Mouse (Mus musculus): ENCODE results near the gene Zfyve28. TPM values are rescaled to one million over a fixed set of nuclear protein-coding genes. Genes with fewer than 3 reads are reported as not detected.

The Zfyve28 gene
- total and polyA plus RNA-seq, 2 experiments = 0.15 TPM; not detected in 1

- no peak overlapping the region for H3K9ac ChIP-seq (ENCODE audit: low read depth, low read length)
- H3K4me3 ChIP-seq (ENCODE audit: insufficient read depth, low read depth, low read length) = no peak overlapping the region
- no peaks in the 10 kb centered on the region for H3K36me3 ChIP-seq (ENCODE audit: control insufficient read depth, insufficient read depth, low read length)
- no peaks in the 10 kb centered on the region for H3K4me1 ChIP-seq (ENCODE audit: control insufficient read depth, insufficient read depth, low read length)
- 79% methylated on average over 7 of the region's 7 CpGs for WGBS
- TF ChIP-seq POLR2A (IDR thresholded peaks at IDR 0.05; ENCODE audit: extremely low read depth, insufficient read depth, low read length) = no peak
- no peak for TF ChIP-seq CTCF (IDR thresholded peaks at IDR 0.05; ENCODE audit: low read depth, low read length)
- no peak overlapping the region for H3K27ac ChIP-seq (replicated peaks; ENCODE audit: insufficient read depth, low read depth, low read length)
- H3K79me2 ChIP-seq (ENCODE audit: control insufficient read depth, insufficient read depth, low read length) = no peaks in the 10 kb centered on the region
- H3K27me3 ChIP-seq (ENCODE audit: control insufficient read depth, insufficient read depth, low read length) = no peaks in the 10 kb centered on the region
- no peak for DNase-seq (ENCODE audit: extremely low read depth, low read depth, low spot score)
These were observed 12.1 kb downstream of the Zfyve28 start for GRCm38 (mm10) chr5:34276191-34276590.

- TF ChIP-seq CTCF (IDR thresholded peaks at IDR 0.05; ENCODE audit: low read depth, low read length) (no peak), POLR2A (IDR thresholded peaks at IDR 0.05; ENCODE audit: extremely low read depth, insufficient read depth, low read length) (no peak)
- Histone ChIP-seq H3K4me1 (ENCODE audit: control insufficient read depth, insufficient read depth, low read length) (no peaks in the 10 kb centered on the region), H3K27ac (replicated peaks; ENCODE audit: insufficient read depth, low read depth, low read length) (no peak overlapping the region), H3K79me2 (ENCODE audit: control insufficient read depth, insufficient read depth, low read length) (no peaks in the 10 kb centered on the region), H3K36me3 (ENCODE audit: control insufficient read depth, insufficient read depth, low read length) (no peaks in the 10 kb centered on the region), H3K27me3 (ENCODE audit: control insufficient read depth, insufficient read depth, low read length) (no peaks in the 10 kb centered on the region), H3K4me3 (ENCODE audit: insufficient read depth, low read depth, low read length) (no peak overlapping the region), H3K9ac (ENCODE audit: low read depth, low read length) (no peak overlapping the region)
- DNase-seq (ENCODE audit: extremely low read depth, low read depth, low spot score) = no peak
- 85% methylated on average over 10 of the region's 10 CpGs for WGBS
These were observed 13.5 kb downstream of the Zfyve28 start for GRCm38 (mm10) chr5:34274676-34275293.

GRCm38 (mm10) chr5:34274268-34274667 lies 14.0 kb downstream of the Zfyve28 start:
- H3K9ac ChIP-seq (ENCODE audit: low read depth, low read length) = no peak overlapping the region
- no peak overlapping the region for H3K27ac ChIP-seq (replicated peaks; ENCODE audit: insufficient read depth, low read depth, low read length)
- no peaks in the 10 kb centered on the region for H3K4me1 ChIP-seq (ENCODE audit: control insufficient read depth, insufficient read depth, low read length)
- WGBS = 87% methylated on average over 3 of the region's 3 CpGs
- no peak overlapping the region for H3K4me3 ChIP-seq (ENCODE audit: insufficient read depth, low read depth, low read length)
- TF ChIP-seq CTCF (IDR thresholded peaks at IDR 0.05; ENCODE audit: low read depth, low read length) (no peak), POLR2A (IDR thresholded peaks at IDR 0.05; ENCODE audit: extremely low read depth, insufficient read depth, low read length) (no peak)
- H3K27me3 ChIP-seq (ENCODE audit: control insufficient read depth, insufficient read depth, low read length) = no peaks in the 10 kb centered on the region
- H3K79me2 ChIP-seq (ENCODE audit: control insufficient read depth, insufficient read depth, low read length) = no peaks in the 10 kb centered on the region
- DNase-seq (ENCODE audit: extremely low read depth, low read depth, low spot score) = no peak
- no peaks in the 10 kb centered on the region for H3K36me3 ChIP-seq (ENCODE audit: control insufficient read depth, insufficient read depth, low read length)

- DNase-seq (ENCODE audit: extremely low read depth, low read depth, low spot score) = no peak
- no peak overlapping the region for H3K4me3 ChIP-seq (ENCODE audit: insufficient read depth, low read depth, low read length)
- TF ChIP-seq CTCF (IDR thresholded peaks at IDR 0.05; ENCODE audit: low read depth, low read length) (no peak), POLR2A (IDR thresholded peaks at IDR 0.05; ENCODE audit: extremely low read depth, insufficient read depth, low read length) (no peak)
- H3K27me3 ChIP-seq (ENCODE audit: control insufficient read depth, insufficient read depth, low read length) = no peaks in the 10 kb centered on the region
- no peaks in the 10 kb centered on the region for H3K79me2 ChIP-seq (ENCODE audit: control insufficient read depth, insufficient read depth, low read length)
- 82% methylated on average over 5 of the region's 5 CpGs for WGBS
- no peaks in the 10 kb centered on the region for H3K4me1 ChIP-seq (ENCODE audit: control insufficient read depth, insufficient read depth, low read length)
- no peak overlapping the region for H3K27ac ChIP-seq (replicated peaks; ENCODE audit: insufficient read depth, low read depth, low read length)
- no peak overlapping the region for H3K9ac ChIP-seq (ENCODE audit: low read depth, low read length)
- H3K36me3 ChIP-seq (ENCODE audit: control insufficient read depth, insufficient read depth, low read length) = no peaks in the 10 kb centered on the region
These were observed 15.0 kb downstream of the Zfyve28 start for GRCm38 (mm10) chr5:34273251-34273681.

GRCm38 (mm10) chr5:34271743-34272142 lies 16.5 kb downstream of the Zfyve28 start:
- DNase-seq (ENCODE audit: extremely low read depth, low read depth, low spot score) = peak; percentile 33
- Histone ChIP-seq H3K4me3 (ENCODE audit: insufficient read depth, low read depth, low read length) (no peak overlapping the region), H3K79me2 (ENCODE audit: control insufficient read depth, insufficient read depth, low read length) (no peaks in the 10 kb centered on the region), H3K4me1 (ENCODE audit: control insufficient read depth, insufficient read depth, low read length) (no peaks in the 10 kb centered on the region), H3K9ac (ENCODE audit: low read depth, low read length) (no peak overlapping the region), H3K27ac (replicated peaks; ENCODE audit: insufficient read depth, low read depth, low read length) (no peak overlapping the region), H3K27me3 (ENCODE audit: control insufficient read depth, insufficient read depth, low read length) (no peaks in the 10 kb centered on the region), H3K36me3 (ENCODE audit: control insufficient read depth, insufficient read depth, low read length) (no peaks in the 10 kb centered on the region)
- 30% methylated on average over 4 of the region's 4 CpGs for WGBS
- TF ChIP-seq POLR2A (IDR thresholded peaks at IDR 0.05; ENCODE audit: extremely low read depth, insufficient read depth, low read length) (no peak), CTCF (IDR thresholded peaks at IDR 0.05; ENCODE audit: low read depth, low read length) (peak; percentile 87)

- DNase-seq (ENCODE audit: extremely low read depth, low read depth, low spot score) = no peak
- WGBS = 60% methylated on average over 12 of the region's 12 CpGs
- H3K27ac ChIP-seq (replicated peaks; ENCODE audit: insufficient read depth, low read depth, low read length) = no peak overlapping the region
- no peaks in the 10 kb centered on the region for H3K27me3 ChIP-seq (ENCODE audit: control insufficient read depth, insufficient read depth, low read length)
- no peaks in the 10 kb centered on the region for H3K4me1 ChIP-seq (ENCODE audit: control insufficient read depth, insufficient read depth, low read length)
- no peak for TF ChIP-seq CTCF (IDR thresholded peaks at IDR 0.05; ENCODE audit: low read depth, low read length)
- no peak for TF ChIP-seq POLR2A (IDR thresholded peaks at IDR 0.05; ENCODE audit: extremely low read depth, insufficient read depth, low read length)
- no peaks in the 10 kb centered on the region for H3K36me3 ChIP-seq (ENCODE audit: control insufficient read depth, insufficient read depth, low read length)
- H3K79me2 ChIP-seq (ENCODE audit: control insufficient read depth, insufficient read depth, low read length) = no peaks in the 10 kb centered on the region
- no peak overlapping the region for H3K9ac ChIP-seq (ENCODE audit: low read depth, low read length)
- H3K4me3 ChIP-seq (ENCODE audit: insufficient read depth, low read depth, low read length) = no peak overlapping the region
These were observed 18.3 kb downstream of the Zfyve28 start for GRCm38 (mm10) chr5:34269921-34270465.
